Mouse (Mus musculus) liver, embryonic 14.5 days (tissue): Measurements from ENCODE around the gene Tekt5. TPM values are rescaled to one million over a fixed set of nuclear protein-coding genes. Genes with fewer than 3 reads are reported as not detected.

ENCODE experiments used
- ATAC-seq: fragments of 200-750 bp; cut with Nextera tagmentation; 2 replicates; pipeline ENCODE4 v1.8.0; 2017; ENCODE audit warnings: moderate number of reproducible peaks, mild to moderate bottlenecking, moderate library complexity; ENCODE audit not compliant: insufficient read depth
- DNase-seq, 3 experiments: peaks; one replicate each; pipeline ENCODE4 v3.0.0-alpha.2; 2012 to 2013; ENCODE audit warnings: low read depth in 3 of 3, low spot score in 3 of 3
- H3K27ac ChIP-seq: fragments of 300-500 bp; sonication (generic); 2 replicates; pipeline ENCODE4 v1.5.1; 2014; ENCODE audit warnings: moderate library complexity, mild to moderate bottlenecking, control low read depth, inconsistent platforms
- H3K27me3 ChIP-seq: fragments of 300-500 bp; sonication (generic); 2 replicates; pipeline ENCODE4 v1.6.1; 2014; ENCODE audit warnings: mild to moderate bottlenecking, low read length, moderate library complexity; ENCODE audit not compliant: control insufficient read depth, insufficient read depth
- H3K36me3 ChIP-seq: fragments of 300-500 bp; sonication (generic); replicated peaks from 2 replicates; pipeline ENCODE4 v1.6.1; 2014; ENCODE audit warnings: low read depth; ENCODE audit not compliant: control insufficient read depth, insufficient read depth
- H3K4me1 ChIP-seq, 2 experiments: fragments of 200-500 bp in 1 of 2; fragments of 300-500 bp in 1 of 2; sonication (generic) in 1 of 2; replicated peaks; 2 replicates each; pipeline ENCODE4 v1.6.1; 2012 to 2014; ENCODE audit warnings: antibody characterized with exemption in 1 of 2, inconsistent platforms in 1 of 2, low read length in 1 of 2; ENCODE audit not compliant: control insufficient read depth in 2 of 2, insufficient read depth in 2 of 2
- H3K4me2 ChIP-seq: fragments of 300-500 bp; sonication (generic); 2 replicates; pipeline ENCODE4 v1.6.1; 2014; ENCODE audit warnings: low read depth, mild to moderate bottlenecking, control low read depth, moderate library complexity
- H3K4me3 ChIP-seq, 2 experiments: fragments of 200-500 bp in 1 of 2; fragments of 300-500 bp in 1 of 2; sonication (generic) in 1 of 2; 2 replicates each; pipeline ENCODE4 v1.5.1; 2012 to 2014; ENCODE audit warnings: low read depth in 2 of 2, low read length in 2 of 2, mild to moderate bottlenecking in 2 of 2, control low read depth in 1 of 2, inconsistent platforms in 1 of 2, moderate library complexity in 1 of 2; ENCODE audit not compliant: insufficient read depth in 1 of 2
- H3K9ac ChIP-seq: fragments of 300-500 bp; sonication (generic); replicated peaks from 2 replicates; pipeline ENCODE4 v1.6.1; 2014; ENCODE audit warnings: mild to moderate bottlenecking, control low read depth, moderate library complexity
- H3K9me3 ChIP-seq: fragments of 300-500 bp; sonication (generic); 2 replicates; pipeline ENCODE4 v1.6.1; 2016; ENCODE audit warnings: low read length, mixed read lengths; ENCODE audit not compliant: control insufficient read depth
- CTCF ChIP-seq: IDR thresholded peaks from 2 replicates; pipeline ENCODE4 v1.5.1; 2016; ENCODE audit warnings: antibody characterized with exemption, low read depth, control low read depth
- EP300 ChIP-seq: IDR thresholded peaks from 2 replicates; pipeline ENCODE4 v1.6.1; 2016; ENCODE audit warnings: antibody characterized with exemption, low read depth
- WGBS: fragments of 180-500 bp; shearing (Covaris S2); extraction: QIAGEN DNeasy Blood & Tissue Kit; methylation state at CpG from one replicate; pipeline ENCODE4 v1.1.7; 2014; ENCODE audit not compliant: insufficient replicate concordance; 5-methylcytosine and 5-hydroxymethylcytosine counted together
- polyA plus RNA-seq, 2 experiments: library from polyadenylated mRNA; depleted of rRNA in 1 of 2; stranded (reverse) in 1 of 2; unstranded in 1 of 2; fragments of >200 nt; fragmentation: Nextera tagmentation in 1 of 2; extraction: Ambion mirVana in 1 of 2; gene quantifications; 2 replicates each; pipeline versions ENCODE4 v1.2.1 to v1.2.3; 2012 to 2014

Gene Tekt5
- polyA plus RNA-seq, 2 experiments = 0.10 to 0.15 TPM

- Histone ChIP-seq H3K4me2 (no peak overlapping the region), H3K9me3 (no peaks in the 10 kb centered on the region), H3K9ac (no peak overlapping the region), H3K27ac (no peak overlapping the region), H3K27me3 (no peaks in the 10 kb centered on the region), H3K4me3 (no peak overlapping the region), H3K36me3 (no peaks in the 10 kb centered on the region), H3K4me1 (no peaks in the 10 kb centered on the region)
- ATAC-seq = no peak
- DNase-seq = no peak
- WGBS = 51% methylated on average over 5 of the region's 5 CpGs
- TF ChIP-seq EP300 = no peak
Measured at GRCm38 (mm10) chr16:10349436-10349835, 45.9 kb downstream of the Tekt5 start.

GRCm38 (mm10) chr16:10347551-10347950 lies 47.7 kb downstream of the Tekt5 start:
- Histone ChIP-seq H3K9me3 (no peaks in the 10 kb centered on the region), H3K27ac (no peak overlapping the region), H3K4me2 (no peak overlapping the region), H3K4me3 (no peak overlapping the region), H3K4me1 (no peaks in the 10 kb centered on the region), H3K36me3 (no peaks in the 10 kb centered on the region), H3K9ac (no peak overlapping the region), H3K27me3 (no peaks in the 10 kb centered on the region)
- WGBS = 59% methylated on average over 7 of the region's 7 CpGs
- no peak for ATAC-seq
- TF ChIP-seq CTCF (no peak), EP300 (no peak)
- DNase-seq = no peak

- H3K4me2 ChIP-seq = no peak overlapping the region
- no peaks in the 10 kb centered on the region for H3K36me3 ChIP-seq
- H3K4me1 ChIP-seq = no peaks in the 10 kb centered on the region
- TF ChIP-seq CTCF = no peak
- TF ChIP-seq EP300 = no peak
- H3K9ac ChIP-seq = no peak overlapping the region
- no peak overlapping the region for H3K27ac ChIP-seq
- no peak for DNase-seq
- no peaks in the 10 kb centered on the region for H3K27me3 ChIP-seq
- 58% methylated on average over 4 of the region's 4 CpGs for WGBS
- ATAC-seq = no peak
- H3K4me3 ChIP-seq = no peak overlapping the region
- H3K9me3 ChIP-seq = no peaks in the 10 kb centered on the region
Measured at GRCm38 (mm10) chr16:10341110-10341509, 54.2 kb downstream of the Tekt5 start.

- Histone ChIP-seq H3K27me3 (no peaks in the 10 kb centered on the region), H3K27ac (no peak overlapping the region), H3K4me2 (no peak overlapping the region), H3K36me3 (no peaks in the 10 kb centered on the region), H3K4me3 (no peak overlapping the region), H3K4me1 (no peaks in the 10 kb centered on the region), H3K9ac (no peak overlapping the region), H3K9me3 (no peaks in the 10 kb centered on the region)
- 77% methylated on average over 10 of the region's 10 CpGs for WGBS
- DNase-seq (no peak), ATAC-seq (no peak)
- TF ChIP-seq CTCF = no peak
- no peak for TF ChIP-seq EP300
Measured at GRCm38 (mm10) chr16:10339930-10340329, 55.4 kb downstream of the Tekt5 start.

- H3K9me3 ChIP-seq = no peaks in the 10 kb centered on the region
- no peak overlapping the region for H3K4me2 ChIP-seq
- ATAC-seq = no peak
- H3K4me1 ChIP-seq = no peaks in the 10 kb centered on the region
- 67% methylated on average over 5 of the region's 5 CpGs for WGBS
- TF ChIP-seq CTCF (no peak), EP300 (no peak)
- no peaks in the 10 kb centered on the region for H3K27me3 ChIP-seq
- no peak overlapping the region for H3K4me3 ChIP-seq
- no peak overlapping the region for H3K9ac ChIP-seq
- no peaks in the 10 kb centered on the region for H3K36me3 ChIP-seq
- H3K27ac ChIP-seq = no peak overlapping the region
- no peak for DNase-seq
Measured at GRCm38 (mm10) chr16:10338601-10339000, 56.7 kb downstream of the Tekt5 start.
